Mouse (Mus musculus) adrenal gland, adult (tissue): ENCODE results near the gene Myadml2.

Source experiments
- DNase-seq, 2 experiments: peaks; one replicate each; pipeline ENCODE4 v3.0.0; 2022 to 2023; ENCODE audit warnings: low spot score in 1 of 2; ENCODE audit not compliant: inconsistent age in 2 of 2

Gene Myadml2

GRCm38 (mm10) chr11:120630881-120631725 is 16.9 kb downstream of the Myadml2 start:
- DNase-seq = peak; percentile 16 to 60

GRCm38 (mm10) chr11:120630401-120630871 is 17.5 kb downstream of the Myadml2 start:
- peak; percentile 67 to 79 for DNase-seq

GRCm38 (mm10) chr11:120629911-120630310 is 18.0 kb downstream of the Myadml2 start:
- peak; percentile 78 to 82 for DNase-seq

GRCm38 (mm10) chr11:120629341-120629730 is 18.6 kb downstream of the Myadml2 start:
- peak; percentile 68 to 82 for DNase-seq

- peak in 1 of 2 experiments; percentile 31 for DNase-seq
Observed at GRCm38 (mm10) chr11:120628601-120629340, 19.2 kb downstream of the Myadml2 start.

GRCm38 (mm10) chr11:120627468-120628300 is 20.3 kb downstream of the Myadml2 start:
- peak; percentile 27 to 50 for DNase-seq

GRCm38 (mm10) chr11:120626785-120627467 is 21.0 kb downstream of the Myadml2 start:
- peak; percentile 7 to 39 for DNase-seq

GRCm38 (mm10) chr11:120625152-120625775 is 22.7 kb downstream of the Myadml2 start, which contains the start of gene Sirt7:
Gene Sirt7 (minus strand): TSS chr11:120625240.
- DNase-seq = peak in 1 of 2 experiments; percentile 31

- peak; percentile 89 to 94 for DNase-seq
Observed at GRCm38 (mm10) chr11:120624680-120625111, 23.3 kb downstream of the Myadml2 start.

- peak; percentile 76 to 88 for DNase-seq
Observed at GRCm38 (mm10) chr11:120623961-120624679, 23.8 kb downstream of the Myadml2 start.

GRCm38 (mm10) chr11:120622805-120623204 is 25.2 kb downstream of the Myadml2 start:
- DNase-seq = peak in 1 of 2 experiments; percentile 83

- DNase-seq = peak in 1 of 2 experiments; percentile 24
Observed at GRCm38 (mm10) chr11:120620195-120620594, 27.8 kb downstream of the Myadml2 start.

GRCm38 (mm10) chr11:120618619-120619535 is 29.1 kb downstream of the Myadml2 start:
- DNase-seq = peak in 1 of 2 experiments; percentile 75

- DNase-seq = peak; percentile 97
Observed at GRCm38 (mm10) chr11:120617519-120618112, 30.3 kb downstream of the Myadml2 start, which contains the start of gene Pcyt2. Gene Pcyt2 (minus strand): TSS chr11:120617936.

- DNase-seq = no peak
Observed at GRCm38 (mm10) chr11:120616617-120617294, 31.2 kb downstream of the Myadml2 start.

GRCm38 (mm10) chr11:120615606-120616203 is 32.3 kb downstream of the Myadml2 start:
- DNase-seq = peak in 1 of 2 experiments; percentile 32
